Mouse (Mus musculus) CH12.LX (cell line): ENCODE results near the gene Taar3. TPM values are rescaled to one million over a fixed set of nuclear protein-coding genes. Genes with fewer than 3 reads are reported as not detected.

Experiments
- DNase-seq: peaks from one replicate; pipeline ENCODE4 v3.0.0-alpha.2; 2013; ENCODE audit errors: extremely low read depth
- H3K27ac ChIP-seq: 2 replicates; pipeline ENCODE4 v1.5.1; 2012; ENCODE audit warnings: low read depth, mild to moderate bottlenecking, control low read depth, moderate library complexity; ENCODE audit not compliant: insufficient read depth
- H3K27me3 ChIP-seq: replicated peaks from 2 replicates; pipeline ENCODE3; 2012; ENCODE audit warnings: inconsistent platforms
- H3K36me3 ChIP-seq, 2 experiments: replicated peaks in 1 of 2; 2 replicates each; pipeline versions ENCODE3 to v1.6.1; 2012; ENCODE audit warnings: inconsistent platforms in 1 of 2, low read length in 1 of 2, mild to moderate bottlenecking in 1 of 2, mixed read lengths in 1 of 2, moderate library complexity in 1 of 2; ENCODE audit not compliant: control insufficient read depth in 1 of 2, insufficient read depth in 1 of 2
- H3K4me1 ChIP-seq, 2 experiments: 2 replicates each; pipeline ENCODE4 v1.6.1; 2012; ENCODE audit warnings: inconsistent platforms in 1 of 2, moderate library complexity in 1 of 2; ENCODE audit not compliant: insufficient read depth in 2 of 2, control insufficient read depth in 1 of 2
- H3K4me2 ChIP-seq: 2 replicates; pipeline ENCODE4 v1.6.1; 2012; ENCODE audit warnings: low read depth, mild to moderate bottlenecking, control low read depth; ENCODE audit not compliant: poor library complexity, insufficient read depth, severe bottlenecking
- H3K4me3 ChIP-seq, 3 experiments: fragments of 150-350 bp in 1 of 3; sonication (generic) in 1 of 3; replicated peaks in 1 of 3; 2 replicates each; pipeline versions ENCODE3 to v1.5.1; 2011 to 2012; ENCODE audit warnings: low read depth in 2 of 3, low read length in 2 of 3, mild to moderate bottlenecking in 2 of 3, moderate library complexity in 2 of 3, control low read depth in 1 of 3, improper control_type of control experiment in 1 of 3, inconsistent platforms in 1 of 3, mixed read lengths in 1 of 3; ENCODE audit not compliant: poor library complexity in 1 of 3
- H3K79me2 ChIP-seq: replicated peaks from 2 replicates; pipeline ENCODE4 v1.6.1; 2012; ENCODE audit warnings: mild to moderate bottlenecking, moderate library complexity; ENCODE audit not compliant: control insufficient read depth, poor library complexity, insufficient read depth, severe bottlenecking; ENCODE audit errors: extremely low read depth
- H3K9ac ChIP-seq: 2 replicates; pipeline ENCODE4 v1.6.1; 2012; ENCODE audit warnings: low read depth, mild to moderate bottlenecking, control low read depth, moderate library complexity; ENCODE audit not compliant: insufficient read depth
- H3K9me3 ChIP-seq: replicated peaks from 2 replicates; pipeline ENCODE3; 2012; ENCODE audit warnings: low read length, inconsistent platforms, mixed read lengths
- CHD1 ChIP-seq: IDR thresholded peaks from 2 replicates; pipeline ENCODE4 v1.6.1; 2012; ENCODE audit warnings: low read depth, low read length, improper control_type of control experiment, inconsistent platforms
- E2F4 ChIP-seq: IDR thresholded peaks from 2 replicates; pipeline ENCODE4 v1.6.1; 2011; ENCODE audit warnings: low read depth, low read length, improper control_type of control experiment; ENCODE audit not compliant: insufficient replicate concordance
- ETS1 ChIP-seq: conservative IDR thresholded peaks from 2 replicates; pipeline ENCODE4 v1.6.1; 2012; ENCODE audit warnings: low read depth, mild to moderate bottlenecking, inconsistent platforms, low read length, improper control_type of control experiment, moderate library complexity
- GABPA ChIP-seq: IDR thresholded peaks from 2 replicates; pipeline ENCODE4 v1.6.1; 2012; ENCODE audit warnings: low read depth, low read length, improper control_type of control experiment, inconsistent platforms; ENCODE audit not compliant: insufficient replicate concordance
- HCFC1 ChIP-seq: IDR thresholded peaks from 2 replicates; pipeline ENCODE4 v1.6.1; 2012; ENCODE audit warnings: low read depth, mild to moderate bottlenecking, inconsistent platforms, low read length, improper control_type of control experiment
- IRF4 ChIP-seq: IDR thresholded peaks from 2 replicates; pipeline ENCODE4 v1.6.1; 2014; ENCODE audit warnings: low read depth, mild to moderate bottlenecking, inconsistent platforms, low read length, improper control_type of control experiment
- JUN ChIP-seq: IDR thresholded peaks from 2 replicates; pipeline ENCODE4 v1.6.1; 2011; ENCODE audit warnings: low read depth, mild to moderate bottlenecking, low read length, improper control_type of control experiment, moderate library complexity; ENCODE audit not compliant: insufficient read depth
- MAFK ChIP-seq: IDR thresholded peaks from 2 replicates; pipeline ENCODE4 v1.6.1; 2011; ENCODE audit warnings: low read length, improper control_type of control experiment; ENCODE audit not compliant: insufficient replicate concordance
- MAX ChIP-seq: IDR thresholded peaks from 2 replicates; pipeline ENCODE4 v1.6.1; 2011; ENCODE audit warnings: low read length, improper control_type of control experiment
- MEF2A ChIP-seq: IDR thresholded peaks from 2 replicates; pipeline ENCODE4 v1.6.1; 2014; ENCODE audit warnings: low read depth, mild to moderate bottlenecking, inconsistent platforms, low read length, improper control_type of control experiment, borderline replicate concordance
- MXI1 ChIP-seq: IDR thresholded peaks from 2 replicates; pipeline ENCODE4 v1.6.1; 2011; ENCODE audit warnings: mild to moderate bottlenecking, low read depth, low read length, improper control_type of control experiment
- MYC ChIP-seq: IDR thresholded peaks from 2 replicates; pipeline ENCODE4 v1.6.1; 2011; ENCODE audit warnings: low read depth, mild to moderate bottlenecking, improper control_type of control experiment, low read length
- NELFE ChIP-seq: IDR thresholded peaks from 2 replicates; pipeline ENCODE4 v1.6.1; 2011; ENCODE audit warnings: low read depth, low read length, improper control_type of control experiment
- NRF1 ChIP-seq: IDR thresholded peaks from 2 replicates; pipeline ENCODE4 v1.6.1; 2014; ENCODE audit warnings: low read depth, mild to moderate bottlenecking, inconsistent platforms, low read length, improper control_type of control experiment, moderate library complexity
- PAX5 ChIP-seq: IDR thresholded peaks from 2 replicates; pipeline ENCODE4 v1.6.1; 2012; ENCODE audit warnings: low read length, inconsistent platforms, mixed read lengths
- POLR2AphosphoS2 ChIP-seq: IDR thresholded peaks from 2 replicates; pipeline ENCODE4 v1.6.1; 2011; ENCODE audit warnings: low read depth, low read length, improper control_type of control experiment
- RAD21 ChIP-seq: IDR thresholded peaks from 2 replicates; pipeline ENCODE4 v1.6.1; 2011; ENCODE audit warnings: low read depth, mild to moderate bottlenecking, low read length, improper control_type of control experiment, moderate library complexity
- SIN3A ChIP-seq: IDR thresholded peaks from 2 replicates; pipeline ENCODE4 v1.6.1; 2012; ENCODE audit warnings: low read length, improper control_type of control experiment, inconsistent platforms
- TBP ChIP-seq: conservative IDR thresholded peaks from 2 replicates; pipeline ENCODE4 v1.6.1; 2011; ENCODE audit warnings: low read depth, low read length, improper control_type of control experiment
- UBTF ChIP-seq: IDR thresholded peaks from 2 replicates; pipeline ENCODE4 v1.6.1; 2012; ENCODE audit warnings: low read depth, mild to moderate bottlenecking, inconsistent platforms, low read length, improper control_type of control experiment, moderate library complexity
- USF1 ChIP-seq: IDR thresholded peaks from 2 replicates; pipeline ENCODE4 v1.6.1; 2014; ENCODE audit warnings: low read depth, mild to moderate bottlenecking, inconsistent platforms, low read length, improper control_type of control experiment
- ZMIZ1 ChIP-seq: IDR thresholded peaks from 2 replicates; pipeline ENCODE4 v1.6.1; 2012; ENCODE audit warnings: low read depth, mild to moderate bottlenecking, inconsistent platforms, low read length, improper control_type of control experiment
- dilution Hi-C: fragments of 300-500 bp; cut with MboI; formaldehyde crosslinking; loops from 2 replicates; pipeline ENCODE4 v1.14.3; 2020; ENCODE audit warnings: low sequenced_read_pairs; ENCODE audit not compliant: extremely low pct_unique_long_range_greater_than_20kb, extremely low pct_ligation_motif_present
- in situ Hi-C: fragments of 300-500 bp; cut with MboI; formaldehyde crosslinking; loops from 3 replicates; pipeline ENCODE4 v1.14.3; 2019; ENCODE audit warnings: low sequenced_read_pairs, low pct_ligation_motif_present, low pct_unique_long_range_greater_than_20kb, mixed read lengths
- polyA plus RNA-seq: library from polyadenylated mRNA; unstranded; fragments of >175 nt; gene quantifications from 2 replicates; pipeline ENCODE4 v1.2.1, GENCODE M21; 2012; ENCODE audit warnings: low read depth; ENCODE audit not compliant: insufficient read length
- total RNA-seq, 2 experiments: library from RNA; depleted of rRNA; stranded (reverse); fragments of 300-350 nt in 1 of 2; fragments of >200 nt in 1 of 2; gene quantifications; 2 replicates each; pipeline ENCODE4 v1.2.3; 2012 to 2014

Gene Taar3
- total and polyA plus RNA-seq, 3 experiments, result not detected

DNA sequence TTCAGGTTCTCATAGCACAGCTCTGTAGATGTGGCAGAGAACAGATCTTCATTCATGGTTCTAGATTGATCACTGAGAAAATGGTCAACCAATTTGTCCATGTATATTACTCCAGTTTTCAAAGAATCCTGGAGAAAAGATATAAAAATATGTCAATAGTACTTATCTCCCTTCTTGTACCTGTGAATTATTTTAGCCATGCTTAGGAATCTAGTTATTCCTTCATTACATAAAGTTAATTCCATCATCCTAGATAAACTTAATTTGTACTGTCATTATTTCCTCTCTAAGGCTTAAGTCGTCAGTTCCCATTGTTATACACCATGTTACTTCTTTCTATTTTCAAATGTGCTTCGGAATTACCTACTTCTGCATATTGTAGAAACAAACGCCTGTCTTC is 44.0 kb downstream of the Taar3 start, which contains the start of gene Taar7a:
Gene Taar7a (minus strand): TSS at position 101 of the 400 bp plus-strand sequence.
- Histone ChIP-seq H3K36me3 (no peaks in the 10 kb centered on the region), H3K9me3 (no peaks in the 10 kb centered on the region), H3K4me2 (no peak within 1 kb of the TSS), H3K4me1 (no peaks in the 10 kb centered on the region), H3K9ac (no peak within 1 kb of the TSS), H3K27me3 (no peaks in the 10 kb centered on the region), H3K79me2 (no peaks in the 10 kb centered on the region), H3K4me3 (no peak within 1 kb of the TSS), H3K27ac (no peak within 1 kb of the TSS)
- in situ Hi-C loops, result no loop called here
- no peak for DNase-seq
- TF ChIP-seq CHD1, result no peak
- TF ChIP-seq MAFK, result no peak
- no peak for TF ChIP-seq PAX5
- TF ChIP-seq TBP, result no peak
- dilution Hi-C loops, result no loop called here

GRCm38 (mm10) chr10:23999639-24000038 is 50.3 kb downstream of the Taar3 start, which contains the start of gene Taar7b:
Gene Taar7b, plus strand, starts transcription at chr10:23999939.
- DNase-seq, result no peak
- no peak within 1 kb of the TSS for H3K9ac ChIP-seq
- H3K79me2 ChIP-seq, result no peaks in the 10 kb centered on the region

More at GRCm38 (mm10) chr10:23999639-24000038, 50.3 kb downstream of the Taar3 start, which contains the start of gene Taar7b:
- in situ Hi-C loops, result no loop called here
- Histone ChIP-seq H3K27me3 (no peaks in the 10 kb centered on the region), H3K27ac (no peak within 1 kb of the TSS), H3K36me3 (no peaks in the 10 kb centered on the region), H3K4me2 (no peak within 1 kb of the TSS)
- TF ChIP-seq SIN3A (no peak), MYC (no peak), MEF2A (no peak), ETS1 (no peak), UBTF (no peak), ZMIZ1 (no peak), RAD21 (no peak), HCFC1 (no peak), POLR2AphosphoS2 (no peak), TBP (no peak), JUN (no peak), USF1 (no peak), MXI1 (no peak), NRF1 (no peak), IRF4 (no peak), NELFE (no peak), GABPA (no peak), E2F4 (no peak), MAX (no peak)
- TF ChIP-seq, all 38 proteins: peak for 0
- H3K9me3 ChIP-seq, result no peaks in the 10 kb centered on the region
- H3K4me1 ChIP-seq, result no peaks in the 10 kb centered on the region
- dilution Hi-C loops, result no loop called here
- H3K4me3 ChIP-seq, result no peak within 1 kb of the TSS

Other genes with a start within 250 kb of the Taar3 start
- 5,116 and 5,207 TPM in 2 replicates for gene Rps12, start 162.3 kb upstream of the Taar3 start, total RNA-seq (2012; rRNA removed)
- gene Rps12, start 162.3 kb upstream of the Taar3 start, total RNA-seq (2014; rRNA removed), result 4,147 and 4,213 TPM in 2 replicates
- gene Rps12, start 162.3 kb upstream of the Taar3 start, polyA plus RNA-seq, result 140 and 211 TPM in 2 replicates
- not detected in 2 replicates for gene Slc18b1, start 152.6 kb upstream of the Taar3 start, total RNA-seq (2012; rRNA removed)
- gene Slc18b1, start 152.6 kb upstream of the Taar3 start, total RNA-seq (2014; rRNA removed), result not detected in 2 replicates
- gene Slc18b1, start 152.6 kb upstream of the Taar3 start, polyA plus RNA-seq, result 0.18 TPM in 1 of 2 replicates, not detected in the other
- not detected in 2 replicates for gene Vnn3, start 98.1 kb upstream of the Taar3 start, total RNA-seq (2012; rRNA removed)
- gene Vnn3, start 98.1 kb upstream of the Taar3 start, total RNA-seq (2014; rRNA removed), result not detected in 2 replicates
- gene Vnn3, start 98.1 kb upstream of the Taar3 start, polyA plus RNA-seq, result not detected in 2 replicates
- gene Vnn1, start 54.9 kb upstream of the Taar3 start, total RNA-seq (2012; rRNA removed), result not detected in 2 replicates
- gene Vnn1, start 54.9 kb upstream of the Taar3 start, total RNA-seq (2014; rRNA removed), result not detected in 2 replicates
- gene Vnn1, start 54.9 kb upstream of the Taar3 start, polyA plus RNA-seq, result not detected in 2 replicates
- gene Taar1, start 29.2 kb upstream of the Taar3 start, total RNA-seq (2012; rRNA removed), result not detected in 2 replicates
- not detected in 2 replicates for gene Taar1, start 29.2 kb upstream of the Taar3 start, total RNA-seq (2014; rRNA removed)
- not detected in 2 replicates for gene Taar1, start 29.2 kb upstream of the Taar3 start, polyA plus RNA-seq
- not detected in 2 replicates for gene Taar2, start 11.0 kb upstream of the Taar3 start, total RNA-seq (2012; rRNA removed)
- not detected in 2 replicates for gene Taar2, start 11.0 kb upstream of the Taar3 start, total RNA-seq (2014; rRNA removed)
- gene Taar2, start 11.0 kb upstream of the Taar3 start, polyA plus RNA-seq, result not detected in 2 replicates
- not detected in 2 replicates for gene Taar4, start 10.9 kb downstream of the Taar3 start, total RNA-seq (2012; rRNA removed)
- gene Taar4, start 10.9 kb downstream of the Taar3 start, total RNA-seq (2014; rRNA removed), result not detected in 2 replicates
- gene Taar4, start 10.9 kb downstream of the Taar3 start, polyA plus RNA-seq, result not detected in 2 replicates
- gene Taar5, start 21.1 kb downstream of the Taar3 start, total RNA-seq (2012; rRNA removed), result not detected in 2 replicates
- gene Taar5, start 21.1 kb downstream of the Taar3 start, total RNA-seq (2014; rRNA removed), result not detected in 2 replicates
- gene Taar5, start 21.1 kb downstream of the Taar3 start, polyA plus RNA-seq, result not detected in 2 replicates
- not detected in 2 replicates for gene Taar6, start 36.1 kb downstream of the Taar3 start, total RNA-seq (2012; rRNA removed)
- not detected in 2 replicates for gene Taar6, start 36.1 kb downstream of the Taar3 start, total RNA-seq (2014; rRNA removed)
- not detected in 2 replicates for gene Taar6, start 36.1 kb downstream of the Taar3 start, polyA plus RNA-seq
- gene Taar7a, start 43.9 kb downstream of the Taar3 start, total RNA-seq (2012; rRNA removed), result not detected in 2 replicates
- not detected in 2 replicates for gene Taar7a, start 43.9 kb downstream of the Taar3 start, total RNA-seq (2014; rRNA removed)
- not detected in 2 replicates for gene Taar7a, start 43.9 kb downstream of the Taar3 start, polyA plus RNA-seq
- not detected in 2 replicates for gene Taar7b, start 50.4 kb downstream of the Taar3 start, total RNA-seq (2012; rRNA removed)
- gene Taar7b, start 50.4 kb downstream of the Taar3 start, total RNA-seq (2014; rRNA removed), result not detected in 2 replicates
- not detected in 2 replicates for gene Taar7b, start 50.4 kb downstream of the Taar3 start, polyA plus RNA-seq
- not detected in 2 replicates for gene Taar7d, start 77.7 kb downstream of the Taar3 start, total RNA-seq (2012; rRNA removed)
- not detected in 2 replicates for gene Taar7d, start 77.7 kb downstream of the Taar3 start, total RNA-seq (2014; rRNA removed)
- gene Taar7d, start 77.7 kb downstream of the Taar3 start, polyA plus RNA-seq, result not detected in 2 replicates
- gene Taar7e, start 88.1 kb downstream of the Taar3 start, total RNA-seq (2012; rRNA removed), result not detected in 2 replicates
- not detected in 2 replicates for gene Taar7e, start 88.1 kb downstream of the Taar3 start, total RNA-seq (2014; rRNA removed)
- not detected in 2 replicates for gene Taar7e, start 88.1 kb downstream of the Taar3 start, polyA plus RNA-seq
- not detected in 2 replicates for gene Taar7f, start 100.0 kb downstream of the Taar3 start, total RNA-seq (2012; rRNA removed)
- not detected in 2 replicates for gene Taar7f, start 100.0 kb downstream of the Taar3 start, total RNA-seq (2014; rRNA removed)
- not detected in 2 replicates for gene Taar7f, start 100.0 kb downstream of the Taar3 start, polyA plus RNA-seq
- gene Taar8a, start 126.9 kb downstream of the Taar3 start, total RNA-seq (2012; rRNA removed), result not detected in 2 replicates
- gene Taar8a, start 126.9 kb downstream of the Taar3 start, total RNA-seq (2014; rRNA removed), result not detected in 2 replicates
- gene Taar8a, start 126.9 kb downstream of the Taar3 start, polyA plus RNA-seq, result not detected in 2 replicates
- gene Taar8b, start 142.7 kb downstream of the Taar3 start, total RNA-seq (2012; rRNA removed), result not detected in 2 replicates
- gene Taar8b, start 142.7 kb downstream of the Taar3 start, total RNA-seq (2014; rRNA removed), result not detected in 2 replicates
- gene Taar8b, start 142.7 kb downstream of the Taar3 start, polyA plus RNA-seq, result not detected in 2 replicates
- not detected in 2 replicates for gene Taar8c, start 152.4 kb downstream of the Taar3 start, total RNA-seq (2012; rRNA removed)
- not detected in 2 replicates for gene Taar8c, start 152.4 kb downstream of the Taar3 start, total RNA-seq (2014; rRNA removed)
- not detected in 2 replicates for gene Taar8c, start 152.4 kb downstream of the Taar3 start, polyA plus RNA-seq
- not detected in 2 replicates for gene Taar9, start 160.0 kb downstream of the Taar3 start, total RNA-seq (2012; rRNA removed)
- gene Taar9, start 160.0 kb downstream of the Taar3 start, total RNA-seq (2014; rRNA removed), result not detected in 2 replicates
- not detected in 2 replicates for gene Taar9, start 160.0 kb downstream of the Taar3 start, polyA plus RNA-seq
- 92.8 and 117 TPM in 2 replicates for gene Stx7, start 199.7 kb downstream of the Taar3 start, total RNA-seq (2012; rRNA removed)
- gene Stx7, start 199.7 kb downstream of the Taar3 start, total RNA-seq (2014; rRNA removed), result 176 and 194 TPM in 2 replicates
- gene Stx7, start 199.7 kb downstream of the Taar3 start, polyA plus RNA-seq, result 102 TPM in 2 replicates